Mouse (Mus musculus) heart, postnatal 0 days (tissue): ENCODE data around the gene Atp1a4. TPM values are rescaled to one million over a fixed set of nuclear protein-coding genes. Genes with fewer than 3 reads are reported as not detected.

ENCODE experiments used
- ATAC-seq: fragments of 200-750 bp; cut with Nextera tagmentation; 2 replicates; pipeline ENCODE4 v1.8.0; 2017; ENCODE audit warnings: low read depth, moderate number of reproducible peaks, moderate library complexity; ENCODE audit not compliant: insufficient read depth
- DNase-seq: peaks from one replicate; pipeline ENCODE4 v3.0.0-alpha.2; 2016; ENCODE audit warnings: low spot score
- H3K27ac ChIP-seq: fragments of 300-500 bp; sonication (generic); 2 replicates; pipeline ENCODE4 v1.5.1; 2014; ENCODE audit warnings: low read depth, mild to moderate bottlenecking
- H3K27me3 ChIP-seq: fragments of 300-500 bp; sonication (generic); 2 replicates; pipeline ENCODE4 v1.6.1; 2014; ENCODE audit warnings: low read length, mixed read lengths; ENCODE audit not compliant: control insufficient read depth, insufficient read depth
- H3K36me3 ChIP-seq: fragments of 300-500 bp; sonication (generic); replicated peaks from 2 replicates; pipeline ENCODE4 v1.6.1; 2014; ENCODE audit warnings: low read length, mixed read lengths; ENCODE audit not compliant: control insufficient read depth, insufficient read depth
- H3K4me1 ChIP-seq: fragments of 300-500 bp; sonication (generic); 2 replicates; pipeline ENCODE4 v1.6.1; 2014; ENCODE audit warnings: antibody characterized with exemption; ENCODE audit not compliant: control insufficient read depth, insufficient read depth
- H3K4me2 ChIP-seq: fragments of 300-500 bp; sonication (generic); 2 replicates; pipeline ENCODE4 v1.6.1; 2014; ENCODE audit warnings: low read depth, mild to moderate bottlenecking, low read length, moderate library complexity
- H3K4me3 ChIP-seq: fragments of 300-500 bp; sonication (generic); 2 replicates; pipeline ENCODE4 v1.5.1; 2014; ENCODE audit warnings: low read depth, low read length
- H3K9ac ChIP-seq: fragments of 300-500 bp; sonication (generic); replicated peaks from 2 replicates; pipeline ENCODE4 v1.6.1; 2014; ENCODE audit warnings: low read depth, low read length, mixed read lengths
- H3K9me3 ChIP-seq: fragments of 300-500 bp; sonication (generic); replicated peaks from 2 replicates; pipeline ENCODE4 v1.6.1; 2016; ENCODE audit warnings: low read length; ENCODE audit not compliant: control insufficient read depth
- CTCF ChIP-seq: IDR thresholded peaks from 2 replicates; pipeline ENCODE4 v1.5.1; 2016; ENCODE audit warnings: antibody characterized with exemption, control low read depth, low read depth
- EP300 ChIP-seq: IDR thresholded peaks from 2 replicates; pipeline ENCODE4 v1.6.1; 2016; ENCODE audit warnings: antibody characterized with exemption, low read depth
- WGBS: fragments of 180-500 bp; shearing (Covaris S2); extraction: QIAGEN DNeasy Blood & Tissue Kit; methylation state at CpG from one replicate; pipeline ENCODE4 v1.1.7; 2014; 5-methylcytosine and 5-hydroxymethylcytosine counted together
- polyA plus RNA-seq: library from polyadenylated mRNA; unstranded; fragments of >200 nt; fragmentation: Nextera tagmentation; extraction: Ambion mirVana; gene quantifications from 2 replicates; pipeline ENCODE4 v1.2.1, GENCODE M21; 2015
- total RNA-seq: library from RNA; depleted of rRNA; stranded (reverse); fragments of >200 nt; gene quantifications from 2 replicates; pipeline ENCODE4 v1.2.3, GENCODE M21; 2014; ENCODE audit warnings: low replicate concordance

The Atp1a4 gene
- total and polyA plus RNA-seq, 2 experiments from 2014 or later: 0.07 TPM; not detected in 1

- 0 out of 2 replicates have a peak, but pooled peaks cover under 1% of the 10 kb centered on the region for H3K36me3 ChIP-seq
- H3K27ac ChIP-seq: peak within 1 kb of the TSS; percentile 89
- H3K4me3 ChIP-seq: peak within 1 kb of the TSS; percentile 44
- H3K4me2 ChIP-seq: peak within 1 kb of the TSS; percentile 64
- peak; percentile 77 for DNase-seq
- peak; percentile 68 for ATAC-seq
- H3K9me3 ChIP-seq: no peaks in the 10 kb centered on the region
- 9% methylated on average over 16 of the region's 16 CpGs for WGBS
- peaks cover 48% of the 10 kb centered on the region for H3K4me1 ChIP-seq
- TF ChIP-seq CTCF (no peak), EP300 (no peak)
- H3K9ac ChIP-seq: peak within 1 kb of the TSS; percentile 61
- no peaks in the 10 kb centered on the region for H3K27me3 ChIP-seq
These were observed 39.7 kb upstream of the Atp1a4 start, which contains the start of gene Atp1a2 for GRCm38 (mm10) chr1:172297611-172298537. Atp1a2 (minus strand) TSS chr1:172298064.

DNA sequence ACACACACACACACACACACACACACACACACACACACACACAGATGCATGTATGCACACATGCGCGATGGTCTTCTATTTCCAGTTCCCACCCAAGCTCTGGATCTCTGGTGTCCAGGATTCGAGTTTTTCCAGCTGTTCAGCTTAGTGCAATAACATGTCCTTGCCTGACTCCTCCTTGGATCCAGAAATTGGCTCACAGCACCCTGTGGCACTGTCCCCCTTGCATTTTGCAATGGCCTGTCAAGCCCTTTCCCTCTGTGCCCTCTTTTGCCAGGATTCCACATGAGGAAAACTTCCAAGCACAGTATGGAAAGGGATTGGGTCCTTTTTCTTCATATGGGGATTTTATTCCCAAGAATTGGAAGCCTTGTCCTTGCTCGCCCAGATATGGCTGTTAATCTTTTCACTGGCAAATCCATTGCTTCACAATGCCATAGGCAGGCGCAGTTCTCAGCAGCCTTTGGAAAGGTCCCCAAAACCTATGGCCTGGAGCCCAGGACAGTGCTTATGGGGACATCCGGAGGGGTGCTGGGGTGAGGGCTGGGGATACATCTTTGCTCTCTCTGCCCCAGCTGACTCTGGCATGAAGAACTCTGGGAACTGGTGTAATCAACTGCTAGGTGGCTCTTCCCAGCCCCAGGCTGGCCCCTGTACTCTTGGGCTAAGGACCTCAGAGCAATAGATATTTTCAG, 38.7 kb upstream of the Atp1a4 start:
- DNase-seq (no peak), ATAC-seq (peak; percentile 36; the same call in 1 of the 2 replicates)
- H3K9me3 ChIP-seq: no peaks in the 10 kb centered on the region
- peak overlapping the region; percentile 89 for H3K27ac ChIP-seq
- H3K4me2 ChIP-seq: peak overlapping the region; percentile 64
- 53% methylated on average over 6 of the region's 6 CpGs for WGBS
- H3K27me3 ChIP-seq: no peaks in the 10 kb centered on the region
- H3K9ac ChIP-seq: peak overlapping the region; percentile 61
- peaks cover 6% of the 10 kb centered on the region; the same call in 1 of the 2 replicates for H3K36me3 ChIP-seq
- peak overlapping the region; percentile 44 for H3K4me3 ChIP-seq
- TF ChIP-seq CTCF (no peak), EP300 (no peak)
- peaks cover 48% of the 10 kb centered on the region for H3K4me1 ChIP-seq

DNA sequence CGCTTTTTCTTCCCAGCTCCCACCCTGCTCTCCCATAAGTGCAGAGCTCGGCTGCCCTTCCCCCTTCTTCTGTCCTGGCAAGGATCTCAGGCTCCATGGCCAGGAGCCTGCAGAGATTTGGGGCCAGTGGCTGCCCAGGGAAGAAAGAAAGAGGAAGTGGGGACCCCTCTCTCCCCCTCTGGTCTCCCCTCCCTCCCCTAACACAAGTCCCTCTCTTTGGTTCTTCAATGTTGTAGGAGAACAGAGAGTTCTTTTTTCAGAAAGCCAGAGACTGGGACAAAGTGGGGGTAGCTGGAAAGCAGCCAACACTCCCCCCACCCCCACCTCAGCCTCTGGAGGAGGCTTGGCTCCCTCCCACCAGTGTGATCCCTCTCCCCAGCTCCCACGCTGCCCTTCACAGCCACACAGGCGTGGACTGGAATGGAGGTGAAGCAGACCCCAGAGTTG, 37.6 kb upstream of the Atp1a4 start:
- no peaks in the 10 kb centered on the region for H3K27me3 ChIP-seq
- H3K9me3 ChIP-seq: no peaks in the 10 kb centered on the region
- H3K27ac ChIP-seq: peak overlapping the region; percentile 89
- peaks cover 44% of the 10 kb centered on the region for H3K4me1 ChIP-seq
- no peak for TF ChIP-seq CTCF
- TF ChIP-seq EP300: no peak
- ATAC-seq: no peak
- peak overlapping the region; percentile 44; the same call in 1 of the 2 replicates for H3K4me3 ChIP-seq
- H3K4me2 ChIP-seq: peak overlapping the region; percentile 64
- 32% methylated on average over 4 of the region's 4 CpGs for WGBS
- peak overlapping the region; percentile 9; the same call in 1 of the 2 replicates for H3K9ac ChIP-seq
- DNase-seq: no peak
- peaks cover 7% of the 10 kb centered on the region for H3K36me3 ChIP-seq

GRCm38 (mm10) chr1:172293449-172293848, 35.2 kb upstream of the Atp1a4 start:
- H3K36me3 ChIP-seq: peaks cover 29% of the 10 kb centered on the region
- WGBS: 88% methylated on average over 11 of the region's 11 CpGs
- DNase-seq: no peak
- no peaks in the 10 kb centered on the region for H3K27me3 ChIP-seq
- ATAC-seq: no peak
- H3K9me3 ChIP-seq: no peaks in the 10 kb centered on the region
- peaks cover 26% of the 10 kb centered on the region for H3K4me1 ChIP-seq
- H3K27ac ChIP-seq: no peak overlapping the region
- no peak overlapping the region for H3K9ac ChIP-seq
- TF ChIP-seq EP300 (no peak), CTCF (no peak)
- H3K4me2 ChIP-seq: no peak overlapping the region
- no peak overlapping the region for H3K4me3 ChIP-seq

DNA sequence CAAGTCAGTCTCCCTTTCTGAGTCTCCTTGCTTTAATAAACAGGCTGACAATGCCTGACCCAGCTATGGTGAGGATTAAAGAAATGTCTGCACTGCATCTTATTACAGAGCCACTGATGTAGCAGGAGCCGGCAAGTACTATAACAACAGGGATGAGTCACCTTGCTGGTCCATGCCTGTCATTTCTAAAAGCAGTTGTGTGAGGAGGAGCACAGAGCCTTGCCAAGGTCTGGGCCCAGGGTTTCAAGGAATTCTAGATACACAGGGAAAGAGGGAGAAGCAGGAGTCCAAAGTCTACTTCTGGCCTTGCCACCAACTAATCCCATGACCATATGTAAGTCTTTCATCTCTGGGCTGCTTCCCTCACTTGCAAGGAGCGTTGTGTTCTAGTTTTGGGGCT, 34.7 kb upstream of the Atp1a4 start:
- WGBS: 80% methylated on average over 2 of the region's 2 CpGs
- Histone ChIP-seq H3K4me3 (no peak overlapping the region), H3K9me3 (no peaks in the 10 kb centered on the region), H3K36me3 (peaks cover 32% of the 10 kb centered on the region), H3K27me3 (no peaks in the 10 kb centered on the region), H3K27ac (no peak overlapping the region), H3K4me2 (no peak overlapping the region), H3K4me1 (peaks cover 21% of the 10 kb centered on the region), H3K9ac (no peak overlapping the region)
- no peak for DNase-seq
- ATAC-seq: no peak
- TF ChIP-seq EP300 (no peak), CTCF (no peak)
